Mouse (Mus musculus): ENCODE data around the gene Tekt3. TPM values are rescaled to one million over a fixed set of nuclear protein-coding genes. Genes with fewer than 3 reads are reported as not detected.

Tekt3 gene
- polyA plus RNA-seq, 1 experiment from 2014 or later, result 0.10 TPM

DNA sequence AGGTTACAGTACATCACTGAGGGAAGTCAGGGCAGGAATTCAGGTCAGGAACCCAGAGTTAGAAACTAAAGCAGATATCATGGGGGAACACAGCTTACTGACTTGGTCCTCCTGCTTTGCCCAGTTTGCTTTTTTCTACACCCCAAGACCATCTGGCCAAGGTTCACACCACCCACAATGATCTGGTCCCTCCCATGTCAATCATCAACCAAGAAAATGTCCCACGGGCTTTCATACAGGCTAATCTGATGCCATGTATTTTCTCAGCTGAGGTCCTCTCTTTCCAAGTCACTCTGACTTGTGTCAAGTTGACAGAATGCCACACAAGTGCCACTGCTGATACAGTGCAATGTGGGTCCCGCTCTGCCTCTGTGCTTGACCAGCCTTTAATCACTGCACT, 42.6 kb downstream of the Tekt3 start:
- Histone ChIP-seq H3K9me3 (ENCODE audit: control insufficient read depth, low read length) (no peaks in the 10 kb centered on the region), H3K36me3 (ENCODE audit: control insufficient read depth, insufficient read depth, low read length) (no peaks in the 10 kb centered on the region), H3K27me3 (replicated peaks; ENCODE audit: control insufficient read depth, insufficient read depth, low read length) (no peaks in the 10 kb centered on the region), H3K27ac (replicated peaks; ENCODE audit: low read depth, low read length) (no peak overlapping the region), H3K4me2 (ENCODE audit: low read depth, low read length) (no peak overlapping the region), H3K4me3 (ENCODE audit: low read depth, low read length) (no peak overlapping the region), H3K9ac (ENCODE audit: low read depth, low read length) (no peak overlapping the region), H3K4me1 (ENCODE audit: control insufficient read depth, insufficient read depth, low read length) (no peaks in the 10 kb centered on the region)
- WGBS, result 82% methylated on average over 2 of the region's 2 CpGs
- no peak for DNase-seq (ENCODE audit: low spot score)
- ATAC-seq (ENCODE audit: low read depth), result no peak

DNA sequence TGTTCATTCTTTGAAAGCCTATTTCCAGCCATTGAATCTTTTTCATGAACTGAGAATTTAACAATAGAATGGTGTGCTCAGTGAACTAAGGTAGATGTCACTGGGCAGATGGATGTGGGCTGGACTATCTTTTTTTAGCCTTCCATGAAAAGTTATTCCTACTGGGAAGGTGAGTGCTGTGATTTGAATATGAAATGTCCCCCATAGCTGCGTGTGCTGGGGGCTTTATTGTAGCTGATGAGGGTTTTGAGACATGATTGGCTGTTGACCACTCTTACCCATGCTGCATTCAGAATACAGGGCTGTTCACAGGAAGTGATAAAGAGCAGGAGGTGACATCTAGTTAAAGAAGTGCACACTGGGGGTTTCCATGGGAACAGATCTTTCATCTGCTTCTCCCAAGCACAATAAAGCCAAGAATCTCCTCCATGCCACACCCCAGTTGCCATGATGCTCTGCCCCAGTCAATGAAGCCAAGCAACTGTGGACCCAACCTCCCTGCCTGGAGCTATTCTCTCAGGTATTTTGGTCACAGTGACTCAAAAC, 47.8 kb downstream of the Tekt3 start:
- Histone ChIP-seq H3K27me3 (replicated peaks; ENCODE audit: control insufficient read depth, insufficient read depth, low read length) (no peaks in the 10 kb centered on the region), H3K27ac (replicated peaks; ENCODE audit: low read depth, low read length) (no peak overlapping the region), H3K4me3 (ENCODE audit: low read depth, low read length) (no peak overlapping the region), H3K9ac (ENCODE audit: low read depth, low read length) (no peak overlapping the region), H3K4me1 (ENCODE audit: control insufficient read depth, insufficient read depth, low read length) (no peaks in the 10 kb centered on the region; the same call in 1 of the 2 replicates), H3K4me2 (ENCODE audit: low read depth, low read length) (no peak overlapping the region), H3K36me3 (ENCODE audit: control insufficient read depth, insufficient read depth, low read length) (no peaks in the 10 kb centered on the region), H3K9me3 (ENCODE audit: control insufficient read depth, low read length) (no peaks in the 10 kb centered on the region)
- DNase-seq (ENCODE audit: low spot score) (no peak), ATAC-seq (ENCODE audit: low read depth) (no peak)
- WGBS, result 63% methylated on average over 1 of the region's 1 CpGs

DNA sequence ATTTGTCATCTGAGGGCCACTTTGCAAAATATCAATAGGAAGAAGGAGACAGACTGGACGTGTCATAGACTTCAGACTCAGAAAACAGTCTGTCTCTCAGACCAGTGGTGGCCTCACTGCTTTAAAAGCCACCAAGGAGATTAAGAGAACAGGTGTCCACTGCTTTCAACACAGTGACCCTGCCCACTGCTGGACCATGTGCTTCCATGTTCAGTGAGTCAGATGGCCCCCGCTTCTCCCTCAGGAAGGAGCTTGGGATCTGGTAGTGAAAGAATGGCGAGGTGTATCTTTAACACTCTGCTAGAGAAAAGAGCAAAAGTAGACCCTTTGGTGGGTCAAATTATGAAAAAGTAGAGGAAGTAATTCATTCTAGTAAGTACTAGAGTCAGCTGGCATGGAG, 48.9 kb downstream of the Tekt3 start:
- no peak overlapping the region for H3K9ac ChIP-seq (ENCODE audit: low read depth, low read length)
- H3K36me3 ChIP-seq (ENCODE audit: control insufficient read depth, insufficient read depth, low read length), result no peaks in the 10 kb centered on the region
- no peaks in the 10 kb centered on the region for H3K9me3 ChIP-seq (ENCODE audit: control insufficient read depth, low read length)
- H3K4me1 ChIP-seq (ENCODE audit: control insufficient read depth, insufficient read depth, low read length), result peaks cover 7% of the 10 kb centered on the region; the same call in 1 of the 2 replicates
- ATAC-seq (ENCODE audit: low read depth) (no peak), DNase-seq (ENCODE audit: low spot score) (no peak)
- 82% methylated on average over 3 of the region's 3 CpGs for WGBS
- H3K27ac ChIP-seq (replicated peaks; ENCODE audit: low read depth, low read length), result no peak overlapping the region
- no peaks in the 10 kb centered on the region for H3K27me3 ChIP-seq (replicated peaks; ENCODE audit: control insufficient read depth, insufficient read depth, low read length)
- no peak overlapping the region for H3K4me3 ChIP-seq (ENCODE audit: low read depth, low read length)
- H3K4me2 ChIP-seq (ENCODE audit: low read depth, low read length), result no peak overlapping the region

- peaks cover 12% of the 10 kb centered on the region; the same call in 1 of the 2 replicates for H3K4me1 ChIP-seq (ENCODE audit: control insufficient read depth, insufficient read depth, low read length)
- no peaks in the 10 kb centered on the region for H3K27me3 ChIP-seq (replicated peaks; ENCODE audit: control insufficient read depth, insufficient read depth, low read length)
- no peak overlapping the region for H3K4me2 ChIP-seq (ENCODE audit: low read depth, low read length)
- ATAC-seq (ENCODE audit: low read depth), result peak; percentile 55; the same call in 1 of the 2 replicates
- WGBS, result 55% methylated on average over 8 of the region's 8 CpGs
- DNase-seq (ENCODE audit: low spot score), result peak; percentile 82
- no peak overlapping the region for H3K9ac ChIP-seq (ENCODE audit: low read depth, low read length)
- no peak overlapping the region for H3K4me3 ChIP-seq (ENCODE audit: low read depth, low read length)
- H3K27ac ChIP-seq (replicated peaks; ENCODE audit: low read depth, low read length), result peak overlapping the region; percentile 61; the same call in 1 of the 2 replicates
- H3K36me3 ChIP-seq (ENCODE audit: control insufficient read depth, insufficient read depth, low read length), result no peaks in the 10 kb centered on the region
- no peaks in the 10 kb centered on the region for H3K9me3 ChIP-seq (ENCODE audit: control insufficient read depth, low read length)
These were observed 53.6 kb downstream of the Tekt3 start for GRCm38 (mm10) chr11:63114807-63115641.

DNA sequence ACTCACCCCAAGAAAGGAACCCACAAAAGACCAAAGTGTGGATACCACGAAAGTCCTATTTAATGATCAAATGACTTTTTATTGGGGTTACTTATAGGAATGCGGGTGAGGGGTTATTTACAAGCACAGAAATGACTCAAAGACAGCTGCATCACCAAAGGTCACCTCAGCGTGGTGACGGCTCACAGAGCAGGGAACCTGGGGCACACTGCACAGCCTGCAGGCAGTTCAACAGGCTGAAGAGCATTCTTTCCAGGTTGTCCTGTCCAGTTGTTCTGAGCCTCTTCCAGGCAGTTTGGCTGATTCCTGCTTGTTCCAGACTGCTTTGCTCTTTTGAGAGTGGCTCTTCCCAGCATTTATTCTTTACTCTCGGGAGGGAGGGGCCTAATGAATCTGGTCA, 55.2 kb downstream of the Tekt3 start:
- WGBS, result 75% methylated on average over 5 of the region's 5 CpGs
- no peak for ATAC-seq (ENCODE audit: low read depth)
- Histone ChIP-seq H3K27me3 (replicated peaks; ENCODE audit: control insufficient read depth, insufficient read depth, low read length) (no peaks in the 10 kb centered on the region), H3K4me3 (ENCODE audit: low read depth, low read length) (no peak overlapping the region), H3K27ac (replicated peaks; ENCODE audit: low read depth, low read length) (no peak overlapping the region), H3K9ac (ENCODE audit: low read depth, low read length) (no peak overlapping the region), H3K4me2 (ENCODE audit: low read depth, low read length) (no peak overlapping the region), H3K9me3 (ENCODE audit: control insufficient read depth, low read length) (no peaks in the 10 kb centered on the region), H3K4me1 (ENCODE audit: control insufficient read depth, insufficient read depth, low read length) (peaks cover 12% of the 10 kb centered on the region; the same call in 1 of the 2 replicates), H3K36me3 (ENCODE audit: control insufficient read depth, insufficient read depth, low read length) (no peaks in the 10 kb centered on the region)
- DNase-seq (ENCODE audit: low spot score), result no peak

DNA sequence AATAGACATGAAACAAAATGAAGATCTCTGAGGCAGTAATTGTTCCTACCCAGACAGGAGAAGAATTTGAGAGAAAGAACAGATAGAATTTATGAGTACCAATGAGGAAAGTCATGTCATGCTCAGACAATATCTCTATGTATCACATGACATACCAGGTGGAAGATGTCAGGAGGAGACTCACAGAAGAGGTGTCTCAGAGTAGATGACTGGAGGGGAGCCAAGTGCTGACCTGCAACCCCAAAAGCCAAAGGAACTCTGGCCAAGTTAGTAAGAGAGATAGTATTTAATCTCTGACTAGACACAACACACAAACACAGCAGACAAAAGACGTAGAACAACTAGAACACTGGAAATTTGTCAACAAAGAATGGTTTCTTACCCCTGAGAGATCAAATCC, 55.8 kb downstream of the Tekt3 start:
- Histone ChIP-seq H3K27me3 (replicated peaks; ENCODE audit: control insufficient read depth, insufficient read depth, low read length) (no peaks in the 10 kb centered on the region), H3K4me3 (ENCODE audit: low read depth, low read length) (no peak overlapping the region), H3K27ac (replicated peaks; ENCODE audit: low read depth, low read length) (no peak overlapping the region), H3K9ac (ENCODE audit: low read depth, low read length) (no peak overlapping the region), H3K4me1 (ENCODE audit: control insufficient read depth, insufficient read depth, low read length) (peaks cover 12% of the 10 kb centered on the region; the same call in 1 of the 2 replicates), H3K9me3 (ENCODE audit: control insufficient read depth, low read length) (no peaks in the 10 kb centered on the region), H3K36me3 (ENCODE audit: control insufficient read depth, insufficient read depth, low read length) (no peaks in the 10 kb centered on the region), H3K4me2 (ENCODE audit: low read depth, low read length) (no peak overlapping the region)
- ATAC-seq (ENCODE audit: low read depth) (no peak), DNase-seq (ENCODE audit: low spot score) (no peak)
- WGBS, result 66% methylated on average over 1 of the region's 1 CpGs

DNA sequence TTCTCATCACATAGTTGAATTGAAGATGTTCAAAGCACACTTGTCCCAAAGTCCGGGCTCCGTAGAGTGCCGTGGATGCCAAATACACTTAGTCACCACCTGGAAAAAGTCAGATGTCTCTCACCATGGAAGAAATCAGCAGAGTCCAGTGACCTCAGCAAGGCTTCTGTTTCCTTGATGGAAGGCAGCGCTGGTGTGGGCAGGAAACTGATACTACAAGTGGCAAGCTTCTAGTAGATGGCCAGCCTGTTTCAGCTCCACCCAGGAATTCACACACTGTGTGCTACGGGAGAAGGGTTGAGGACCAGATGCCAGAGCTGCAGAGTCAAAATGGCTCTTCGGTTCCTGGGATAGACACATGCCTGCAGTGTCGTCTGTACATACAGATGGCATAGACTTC, 58.3 kb downstream of the Tekt3 start:
- no peaks in the 10 kb centered on the region for H3K36me3 ChIP-seq (ENCODE audit: control insufficient read depth, insufficient read depth, low read length)
- no peak overlapping the region for H3K4me3 ChIP-seq (ENCODE audit: low read depth, low read length)
- no peak overlapping the region for H3K27ac ChIP-seq (replicated peaks; ENCODE audit: low read depth, low read length)
- no peak overlapping the region for H3K9ac ChIP-seq (ENCODE audit: low read depth, low read length)
- DNase-seq (ENCODE audit: low spot score) (no peak), ATAC-seq (ENCODE audit: low read depth) (no peak)
- peaks cover 14% of the 10 kb centered on the region for H3K4me1 ChIP-seq (ENCODE audit: control insufficient read depth, insufficient read depth, low read length)
- no peak overlapping the region for H3K4me2 ChIP-seq (ENCODE audit: low read depth, low read length)
- whole genome bisulfite sequencing, result 85% methylated on average over 7 of the region's 7 CpGs
- no peaks in the 10 kb centered on the region for H3K9me3 ChIP-seq (ENCODE audit: control insufficient read depth, low read length)
- H3K27me3 ChIP-seq (replicated peaks; ENCODE audit: control insufficient read depth, insufficient read depth, low read length), result no peaks in the 10 kb centered on the region

DNA sequence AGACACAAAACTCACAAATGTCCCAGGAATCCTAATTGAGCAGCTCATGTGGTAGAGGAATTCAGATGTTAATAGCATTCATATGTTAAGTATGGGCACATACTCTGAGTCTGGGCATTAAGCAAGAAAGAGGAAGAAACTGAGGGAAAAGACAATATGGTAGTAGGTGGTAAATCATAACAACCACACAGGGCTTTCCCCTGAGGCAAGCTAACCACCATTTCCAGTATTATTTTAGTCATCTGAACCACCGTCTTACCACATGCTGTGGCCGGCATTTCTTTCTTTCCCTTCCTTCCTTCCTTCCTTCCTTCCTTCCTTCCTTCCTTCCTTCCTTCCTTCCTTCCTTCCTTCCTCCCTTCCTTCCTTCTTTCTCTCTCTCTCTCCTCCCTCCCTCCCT, 60.8 kb downstream of the Tekt3 start:
- H3K9ac ChIP-seq (ENCODE audit: low read depth, low read length), result no peak overlapping the region
- ATAC-seq (ENCODE audit: low read depth) (no peak), DNase-seq (ENCODE audit: low spot score) (no peak)
- WGBS, result 54% methylated on average over 2 of the region's 2 CpGs
- H3K27me3 ChIP-seq (replicated peaks; ENCODE audit: control insufficient read depth, insufficient read depth, low read length), result no peaks in the 10 kb centered on the region
- H3K36me3 ChIP-seq (ENCODE audit: control insufficient read depth, insufficient read depth, low read length), result no peaks in the 10 kb centered on the region
- H3K4me1 ChIP-seq (ENCODE audit: control insufficient read depth, insufficient read depth, low read length), result peaks cover 5% of the 10 kb centered on the region
- no peak overlapping the region for H3K4me2 ChIP-seq (ENCODE audit: low read depth, low read length)
- no peaks in the 10 kb centered on the region for H3K9me3 ChIP-seq (ENCODE audit: control insufficient read depth, low read length)
- H3K27ac ChIP-seq (replicated peaks; ENCODE audit: low read depth, low read length), result no peak overlapping the region
- H3K4me3 ChIP-seq (ENCODE audit: low read depth, low read length), result no peak overlapping the region
